Mouse (Mus musculus) limb, embryonic 11.5 days (tissue): ENCODE data around the gene Ireb2. TPM values are rescaled to one million over a fixed set of nuclear protein-coding genes. Genes with fewer than 3 reads are reported as not detected.
"Not testable (repeated sequence)": the region's sequence is repeated elsewhere in the genome, so short reads cannot be mapped to it uniquely, and the experiment has no call there.

Experiments used
- ATAC-seq: fragments of 200-750 bp; cut with Nextera tagmentation; 2 replicates; pipeline ENCODE4 v1.8.0; 2017; ENCODE audit warnings: low read depth; ENCODE audit not compliant: insufficient number of reproducible peaks, low FRiP score, low TSS enrichment
- DNase-seq: peaks from one replicate; pipeline ENCODE4 v3.0.0-alpha.2; 2015; ENCODE audit warnings: low spot score
- H3K27ac ChIP-seq: fragments of 300-500 bp; sonication (generic); replicated peaks from 2 replicates; pipeline ENCODE4 v1.5.1; 2014; ENCODE audit warnings: low read depth, mild to moderate bottlenecking, low read length
- H3K27me3 ChIP-seq: fragments of 300-500 bp; sonication (generic); 2 replicates; pipeline ENCODE4 v1.6.1; 2014; ENCODE audit warnings: mild to moderate bottlenecking, low read length, mixed read lengths; ENCODE audit not compliant: control insufficient read depth, insufficient read depth
- H3K36me3 ChIP-seq: fragments of 300-500 bp; sonication (generic); 2 replicates; pipeline ENCODE4 v1.6.1; 2014; ENCODE audit warnings: mild to moderate bottlenecking, low read length, moderate library complexity, mixed read lengths; ENCODE audit not compliant: control insufficient read depth, insufficient read depth
- H3K4me1 ChIP-seq: fragments of 300-500 bp; sonication (generic); 2 replicates; pipeline ENCODE4 v1.6.1; 2014; ENCODE audit warnings: low read length, mixed read lengths; ENCODE audit not compliant: control insufficient read depth, insufficient read depth
- H3K4me2 ChIP-seq: fragments of 300-500 bp; sonication (generic); 2 replicates; pipeline ENCODE4 v1.6.1; 2014; ENCODE audit warnings: low read depth, mild to moderate bottlenecking, moderate library complexity; ENCODE audit not compliant: severe bottlenecking
- H3K4me3 ChIP-seq: fragments of 300-500 bp; sonication (generic); 2 replicates; pipeline ENCODE4 v1.5.1; 2014; ENCODE audit warnings: low read depth, low read length
- H3K9ac ChIP-seq: fragments of 300-500 bp; sonication (generic); 2 replicates; pipeline ENCODE4 v1.6.1; 2014; ENCODE audit warnings: mild to moderate bottlenecking, low read length
- H3K9me3 ChIP-seq: fragments of 300-500 bp; sonication (generic); 2 replicates; pipeline ENCODE4 v1.6.1; 2016; ENCODE audit warnings: low read length; ENCODE audit not compliant: control insufficient read depth
- WGBS: fragments of 180-500 bp; shearing (Covaris S2); extraction: QIAGEN DNeasy Blood & Tissue Kit; methylation state at CpG from one replicate; pipeline ENCODE4 v1.1.7; 2014; 5-methylcytosine and 5-hydroxymethylcytosine counted together
- polyA plus RNA-seq: library from polyadenylated mRNA; unstranded; fragments of >200 nt; fragmentation: Nextera tagmentation; extraction: Ambion mirVana; gene quantifications from 2 replicates; pipeline ENCODE4 v1.2.1, GENCODE M21; 2014

The Ireb2 gene
- polyA plus RNA-seq, 1 experiment from 2014 or later, result 57.6 TPM

GRCm38 (mm10) chr9:54946256-54946655 is 82.7 kb downstream of the Ireb2 start:
- DNase-seq (no peak), ATAC-seq (no peak)
- Histone ChIP-seq H3K9ac (no peak overlapping the region), H3K4me3 (no peak overlapping the region), H3K4me1 (peaks cover under 1% of the 10 kb centered on the region; the same call in 1 of the 2 replicates), H3K27ac (no peak overlapping the region), H3K27me3 (no peaks in the 10 kb centered on the region), H3K36me3 (no peaks in the 10 kb centered on the region), H3K9me3 (no peaks in the 10 kb centered on the region), H3K4me2 (no peak overlapping the region)
- 72% methylated on average over 16 of the region's 16 CpGs for WGBS

- DNase-seq, result no peak
- ATAC-seq, result no peak
- H3K36me3 ChIP-seq, result peaks cover 8% of the 10 kb centered on the region; the same call in 1 of the 2 replicates
- H3K27me3 ChIP-seq, result no peaks in the 10 kb centered on the region
- no peak overlapping the region for H3K4me2 ChIP-seq
- H3K27ac ChIP-seq, result no peak overlapping the region
- no peaks in the 10 kb centered on the region for H3K9me3 ChIP-seq
- no peak overlapping the region for H3K9ac ChIP-seq
- peaks cover 9% of the 10 kb centered on the region for H3K4me1 ChIP-seq
- no peak overlapping the region for H3K4me3 ChIP-seq
These were observed 85.9 kb downstream of the Ireb2 start for GRCm38 (mm10) chr9:54949465-54949864.

GRCm38 (mm10) chr9:54950162-54950561 is 86.6 kb downstream of the Ireb2 start:
- not testable (repeated sequence) for H3K4me1 ChIP-seq, H3K9me3 ChIP-seq, H3K27me3 ChIP-seq, H3K27ac ChIP-seq, H3K36me3 ChIP-seq, DNase-seq
- ATAC-seq, result peak; percentile 51; the same call in 1 of the 2 replicates
- 44% methylated on average over 8 of the region's 8 CpGs for whole genome bisulfite sequencing
- peak overlapping the region; percentile 89 for H3K4me3 ChIP-seq
- H3K4me2 ChIP-seq, result peak overlapping the region; percentile 68; the same call in 1 of the 2 replicates
- peak overlapping the region; percentile 28 for H3K9ac ChIP-seq

GRCm38 (mm10) chr9:54950575-54951321 is 87.2 kb downstream of the Ireb2 start, which contains the start of the genes Psma4 and AY074887:
Psma4 (plus strand) TSS chr9:54950790.
AY074887 (minus strand) TSS chr9:54950998.
- ATAC-seq (peak; percentile 100), DNase-seq (peak; percentile 95)
- peak within 1 kb of the TSS; percentile 68 for H3K4me2 ChIP-seq
- peak within 1 kb of the TSS; percentile 86 for H3K9ac ChIP-seq
- H3K27me3 ChIP-seq, result no peaks in the 10 kb centered on the region
- peak within 1 kb of the TSS; percentile 83 for H3K27ac ChIP-seq
- H3K4me3 ChIP-seq, result peak within 1 kb of the TSS; percentile 89
- H3K4me1 ChIP-seq, result peaks cover 9% of the 10 kb centered on the region
- H3K36me3 ChIP-seq, result peaks cover 12% of the 10 kb centered on the region
- WGBS, result under 1% methylated on average over 65 of the region's 65 CpGs
- no peaks in the 10 kb centered on the region for H3K9me3 ChIP-seq

GRCm38 (mm10) chr9:54961059-54961458 is 97.5 kb downstream of the Ireb2 start:
- no peak overlapping the region for H3K4me2 ChIP-seq
- H3K9ac ChIP-seq, result no peak overlapping the region
- no peak overlapping the region for H3K4me3 ChIP-seq
- WGBS, result 94% methylated on average over 4 of the region's 4 CpGs
- no peak for DNase-seq
- H3K36me3 ChIP-seq, result peaks cover 12% of the 10 kb centered on the region; the same call in 1 of the 2 replicates
- H3K4me1 ChIP-seq, result no peaks in the 10 kb centered on the region
- no peak for ATAC-seq
- no peaks in the 10 kb centered on the region for H3K27me3 ChIP-seq
- no peak overlapping the region for H3K27ac ChIP-seq
- no peaks in the 10 kb centered on the region for H3K9me3 ChIP-seq

Other genes with a start within 250 kb of the Ireb2 start
- gene Acsbg1, start 201.9 kb upstream of the Ireb2 start, polyA plus RNA-seq, result 0.32 and 0.58 TPM in 2 replicates
- 3.1 and 3.6 TPM in 2 replicates for gene Dnaja4, start 164.9 kb upstream of the Ireb2 start, polyA plus RNA-seq
- gene Wdr61, start 129.3 kb upstream of the Ireb2 start, polyA plus RNA-seq, result 182 and 185 TPM in 2 replicates
- 295 and 359 TPM in 2 replicates for gene Crabp1, start 99.0 kb upstream of the Ireb2 start, polyA plus RNA-seq
- gene Hykk, start 53.5 kb downstream of the Ireb2 start, polyA plus RNA-seq, result 4.6 and 5.3 TPM in 2 replicates
- gene Psma4, start 87.0 kb downstream of the Ireb2 start, polyA plus RNA-seq, result 332 and 341 TPM in 2 replicates
- 1.1 TPM in 2 replicates for gene AY074887, start 87.2 kb downstream of the Ireb2 start, polyA plus RNA-seq
- gene Chrna5, start 117.1 kb downstream of the Ireb2 start, polyA plus RNA-seq, result 0.21 and 0.45 TPM in 2 replicates
- 0.13 TPM in 1 of 2 replicates, not detected in the other for gene Chrna3, start 162.8 kb downstream of the Ireb2 start, polyA plus RNA-seq
- gene Chrnb4, start 185.0 kb downstream of the Ireb2 start, polyA plus RNA-seq, result 0.07 and 0.13 TPM in 2 replicates